Mouse (Mus musculus) gastrocnemius, adult 8-10 months (tissue): Measurements from ENCODE around the gene Lrrc4c. TPM values are rescaled to one million over a fixed set of nuclear protein-coding genes. Genes with fewer than 3 reads are reported as not detected.

Source experiments
- DNase-seq, 2 experiments: peaks; one replicate each; pipeline ENCODE4 v3.0.0; 2022; ENCODE audit warnings: low spot score in 2 of 2
- total RNA-seq, 4 experiments: library from RNA; stranded (reverse); gene quantifications; 2 replicates each; pipeline ENCODE4 v1.2.4; 2022

Gene Lrrc4c
- total RNA-seq, 4 experiments from 2014 or later = 0.07 to 0.24 (median 0.15) TPM

- DNase-seq = no peak
Observed at GRCm38 (mm10) chr2:96850839-96851396, 532.9 kb downstream of the Lrrc4c start.

DNA sequence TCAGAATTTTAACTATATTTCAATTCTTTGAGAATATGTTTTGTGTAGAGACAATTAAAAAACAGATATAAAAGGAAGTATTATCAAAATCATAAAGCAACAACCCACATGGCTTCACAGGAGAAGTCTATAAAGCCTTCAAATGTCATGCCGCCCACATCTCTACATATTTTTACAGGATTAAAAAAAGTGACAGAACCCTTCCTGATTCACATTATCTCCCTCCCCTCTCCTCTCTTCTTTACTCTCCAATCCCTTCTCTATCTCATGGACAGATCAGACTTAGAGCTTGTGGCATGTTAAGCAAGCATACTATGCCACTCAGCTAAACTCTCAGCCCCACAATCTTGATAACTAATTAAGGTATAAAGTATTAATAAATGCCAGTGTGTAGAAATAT lies 535.8 kb downstream of the Lrrc4c start:
- DNase-seq = no peak

GRCm38 (mm10) chr2:96876062-96876461 lies 558.1 kb downstream of the Lrrc4c start:
- no peak for DNase-seq

GRCm38 (mm10) chr2:96949531-96949930 lies 631.6 kb downstream of the Lrrc4c start:
- no peak for DNase-seq

- DNase-seq = no peak
Observed at GRCm38 (mm10) chr2:96999521-96999920, 681.6 kb downstream of the Lrrc4c start.

DNA sequence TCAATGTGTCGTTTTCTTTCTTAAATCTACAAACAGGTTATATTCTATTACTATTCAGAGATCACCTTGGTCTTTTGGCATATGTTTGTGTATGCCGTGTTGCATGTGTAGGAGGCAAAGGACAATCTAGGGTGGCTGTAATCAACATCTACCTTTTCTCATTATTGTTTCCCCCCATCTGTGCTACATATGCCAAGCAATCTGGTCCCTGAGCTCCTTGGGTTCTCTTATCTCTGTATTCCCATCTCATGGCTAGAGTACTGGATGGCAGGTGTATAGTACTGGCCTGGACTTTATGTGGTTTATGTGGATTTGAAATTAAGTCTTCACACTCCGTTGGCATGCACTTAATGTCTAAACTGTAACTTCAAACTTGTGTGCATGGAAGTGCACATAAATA lies 700.4 kb downstream of the Lrrc4c start:
- no peak for DNase-seq

- no peak for DNase-seq
Observed at GRCm38 (mm10) chr2:97026991-97027390, 709.0 kb downstream of the Lrrc4c start.

GRCm38 (mm10) chr2:97027585-97027984 lies 709.6 kb downstream of the Lrrc4c start:
- no peak for DNase-seq

DNA sequence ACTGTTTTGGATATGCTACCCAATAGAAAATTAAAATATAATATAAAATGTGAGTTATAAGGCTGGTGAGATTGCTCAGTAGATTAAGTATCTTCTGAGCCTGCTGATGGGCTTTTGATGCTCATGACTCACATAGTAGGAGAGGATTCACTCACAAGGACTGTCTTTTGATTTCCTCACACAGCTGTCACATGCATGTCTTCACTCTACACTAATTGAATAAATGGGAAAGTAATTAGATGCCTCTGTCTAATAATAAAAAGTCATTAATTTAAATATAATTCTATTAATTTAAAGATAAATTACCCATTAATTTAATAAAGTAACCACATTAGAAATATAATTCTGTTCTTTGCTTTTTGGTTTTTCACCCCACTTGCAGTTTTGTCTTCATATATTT lies 718.4 kb downstream of the Lrrc4c start:
- DNase-seq = no peak

- DNase-seq = no peak
Observed at GRCm38 (mm10) chr2:97037024-97037814, 719.2 kb downstream of the Lrrc4c start.

- DNase-seq = no peak
Observed at GRCm38 (mm10) chr2:97044016-97044415, 726.0 kb downstream of the Lrrc4c start.

GRCm38 (mm10) chr2:97045628-97046027 lies 727.7 kb downstream of the Lrrc4c start:
- DNase-seq = no peak

DNA sequence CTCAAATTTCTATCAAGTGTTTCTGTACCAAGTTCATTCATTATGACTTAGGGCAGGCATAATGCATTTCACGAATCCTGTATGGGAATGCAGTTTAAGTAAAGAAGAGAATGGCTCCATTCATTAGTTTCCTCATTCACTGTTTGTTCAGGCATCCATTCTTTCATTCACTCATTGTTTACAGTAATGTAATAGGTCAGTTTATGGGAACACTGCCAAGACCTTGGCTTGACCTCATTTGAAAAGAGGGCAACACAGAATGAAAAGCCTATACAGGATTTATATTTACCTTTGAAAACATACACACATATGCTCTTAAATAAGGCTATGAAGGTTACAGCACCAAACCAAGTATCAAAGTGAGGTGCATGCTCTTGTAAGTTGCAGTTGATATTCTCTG lies 762.2 kb downstream of the Lrrc4c start:
- no peak for DNase-seq

- no peak for DNase-seq
Observed at GRCm38 (mm10) chr2:97097965-97098364, 780.0 kb downstream of the Lrrc4c start.

GRCm38 (mm10) chr2:97103398-97104162 lies 785.6 kb downstream of the Lrrc4c start:
- DNase-seq = no peak

DNA sequence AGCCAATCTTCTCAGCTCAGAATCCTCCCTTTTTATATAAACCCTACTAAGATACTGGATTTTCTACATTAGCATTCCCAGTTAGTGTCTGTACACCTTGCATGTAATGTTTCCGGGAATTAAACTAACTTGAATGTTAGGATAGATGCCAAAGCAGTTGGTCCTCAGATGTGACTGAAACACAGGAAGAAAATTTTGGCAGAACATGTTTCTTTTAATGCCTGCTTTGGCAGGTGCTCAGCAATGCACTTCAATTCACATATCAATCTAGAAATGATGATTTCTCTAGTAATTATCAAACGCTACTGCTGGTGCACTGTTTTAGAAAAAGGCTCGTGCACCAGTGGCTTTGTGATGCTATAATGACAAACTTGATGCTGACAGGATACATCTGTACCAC lies 806.3 kb downstream of the Lrrc4c start:
- no peak for DNase-seq

GRCm38 (mm10) chr2:97138454-97138853 lies 820.5 kb downstream of the Lrrc4c start:
- no peak for DNase-seq

- no peak for DNase-seq
Observed at GRCm38 (mm10) chr2:97151626-97152194, 833.7 kb downstream of the Lrrc4c start.

GRCm38 (mm10) chr2:97165745-97166144 lies 847.8 kb downstream of the Lrrc4c start:
- DNase-seq = no peak

GRCm38 (mm10) chr2:97178399-97178798 lies 860.4 kb downstream of the Lrrc4c start:
- no peak for DNase-seq

DNA sequence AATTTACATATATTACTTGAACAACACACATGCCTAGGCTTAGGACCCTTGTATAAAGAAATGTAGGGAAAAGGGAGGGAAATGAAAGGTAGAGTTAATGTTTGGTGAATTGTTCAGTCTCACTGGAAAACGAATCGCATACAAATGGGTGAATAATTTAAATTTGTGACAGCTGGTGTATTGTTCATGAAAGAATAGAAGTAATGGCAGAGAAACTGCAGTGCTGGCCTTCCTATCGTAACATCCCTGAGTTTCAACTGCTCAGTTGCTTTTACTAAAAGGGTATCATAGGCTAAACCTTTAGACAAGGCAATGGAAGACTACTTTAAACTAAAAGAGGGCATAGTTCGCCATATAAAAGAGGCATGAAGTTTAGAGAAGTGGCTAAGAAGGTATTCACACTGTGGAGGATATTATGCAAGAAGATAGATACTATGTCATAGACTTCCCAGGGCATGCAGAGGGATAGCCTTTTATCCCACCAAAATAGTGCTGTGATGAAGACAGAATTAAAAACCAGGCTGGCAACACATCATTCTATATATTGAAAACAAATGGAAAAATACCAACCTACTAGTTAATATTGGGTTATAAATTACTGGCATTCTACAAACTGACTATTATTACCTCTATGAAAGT lies 879.1 kb downstream of the Lrrc4c start:
- DNase-seq = no peak

GRCm38 (mm10) chr2:97232966-97233365 lies 915.0 kb downstream of the Lrrc4c start:
- DNase-seq = no peak
